Mouse (Mus musculus) forebrain, embryonic 11.5 days (tissue): ENCODE data around the gene Dysf. TPM values are rescaled to one million over a fixed set of nuclear protein-coding genes. Genes with fewer than 3 reads are reported as not detected.

Experiments
- ATAC-seq: fragments of 200-750 bp; cut with Nextera tagmentation; replicated peaks from 2 replicates; pipeline ENCODE4 v1.8.0; 2017; ENCODE audit warnings: moderate TSS enrichment; ENCODE audit not compliant: low FRiP score
- DNase-seq: peaks from one replicate; pipeline ENCODE4 v3.0.0-alpha.2; 2017; ENCODE audit warnings: low spot score
- H3K27ac ChIP-seq: fragments of 300-500 bp; sonication (generic); 2 replicates; pipeline ENCODE4 v1.5.1; 2014; ENCODE audit warnings: low read depth, low read length
- H3K27me3 ChIP-seq: fragments of 300-500 bp; sonication (generic); 2 replicates; pipeline ENCODE4 v1.6.1; 2014; ENCODE audit warnings: mild to moderate bottlenecking, low read length, mixed read lengths; ENCODE audit not compliant: control insufficient read depth, insufficient read depth
- H3K36me3 ChIP-seq: fragments of 300-500 bp; sonication (generic); 2 replicates; pipeline ENCODE4 v1.6.1; 2014; ENCODE audit warnings: mild to moderate bottlenecking, low read length, moderate library complexity, mixed read lengths; ENCODE audit not compliant: control insufficient read depth, insufficient read depth
- H3K4me1 ChIP-seq: fragments of 300-500 bp; sonication (generic); replicated peaks from 2 replicates; pipeline ENCODE4 v1.6.1; 2014; ENCODE audit warnings: low read length, mixed read lengths; ENCODE audit not compliant: control insufficient read depth, insufficient read depth
- H3K4me2 ChIP-seq: fragments of 300-500 bp; sonication (generic); 2 replicates; pipeline ENCODE4 v1.6.1; 2014; ENCODE audit warnings: low read depth, mild to moderate bottlenecking, low read length, moderate library complexity, mixed read lengths; ENCODE audit not compliant: severe bottlenecking
- H3K4me3 ChIP-seq: fragments of 300-500 bp; sonication (generic); 2 replicates; pipeline ENCODE4 v1.5.1; 2014; ENCODE audit warnings: low read depth, low read length
- H3K9ac ChIP-seq: fragments of 300-500 bp; sonication (generic); 2 replicates; pipeline ENCODE4 v1.6.1; 2014; ENCODE audit warnings: low read length
- H3K9me3 ChIP-seq: fragments of 300-500 bp; sonication (generic); 2 replicates; pipeline ENCODE4 v1.6.1; 2016; ENCODE audit warnings: low read length, mixed read lengths; ENCODE audit not compliant: control insufficient read depth
- WGBS: fragments of 180-500 bp; shearing (Covaris S2); extraction: QIAGEN DNeasy Blood & Tissue Kit; methylation state at CpG from one replicate; pipeline ENCODE4 v1.1.7; 2014; 5-methylcytosine and 5-hydroxymethylcytosine counted together
- polyA plus RNA-seq: library from polyadenylated mRNA; unstranded; fragments of >200 nt; fragmentation: Nextera tagmentation; extraction: Ambion mirVana; gene quantifications from 2 replicates; pipeline ENCODE4 v1.2.1, GENCODE M21; 2014

Dysf gene
- polyA plus RNA-seq, 1 experiment from 2014 or later, result 3.4 TPM

- no peak overlapping the region for H3K9ac ChIP-seq
- WGBS, result 74% methylated on average over 13 of the region's 13 CpGs
- ATAC-seq (no peak), DNase-seq (no peak)
- no peak overlapping the region for H3K27ac ChIP-seq
- no peaks in the 10 kb centered on the region for H3K36me3 ChIP-seq
- H3K9me3 ChIP-seq, result no peaks in the 10 kb centered on the region
- no peaks in the 10 kb centered on the region for H3K27me3 ChIP-seq
- no peaks in the 10 kb centered on the region for H3K4me1 ChIP-seq
- no peak overlapping the region for H3K4me3 ChIP-seq
- no peak overlapping the region for H3K4me2 ChIP-seq
Measured at GRCm38 (mm10) chr6:84209736-84210434, 201.5 kb downstream of the Dysf start.

- DNase-seq (no peak), ATAC-seq (no peak)
- Histone ChIP-seq H3K9me3 (no peaks in the 10 kb centered on the region), H3K27ac (no peak overlapping the region), H3K36me3 (no peaks in the 10 kb centered on the region), H3K4me1 (no peaks in the 10 kb centered on the region), H3K9ac (no peak overlapping the region), H3K4me2 (no peak overlapping the region), H3K4me3 (no peak overlapping the region), H3K27me3 (no peaks in the 10 kb centered on the region)
- WGBS, result 69% methylated on average over 7 of the region's 7 CpGs
Measured at GRCm38 (mm10) chr6:84211473-84211872, 203.1 kb downstream of the Dysf start.

GRCm38 (mm10) chr6:84213101-84213500, 204.7 kb downstream of the Dysf start:
- Histone ChIP-seq H3K27me3 (no peaks in the 10 kb centered on the region), H3K9me3 (no peaks in the 10 kb centered on the region), H3K4me2 (no peak overlapping the region), H3K4me3 (no peak overlapping the region), H3K4me1 (no peaks in the 10 kb centered on the region), H3K9ac (no peak overlapping the region), H3K27ac (no peak overlapping the region), H3K36me3 (no peaks in the 10 kb centered on the region)
- 73% methylated on average over 3 of the region's 3 CpGs for WGBS
- no peak for DNase-seq
- no peak for ATAC-seq

- Histone ChIP-seq H3K4me3 (no peak overlapping the region), H3K4me2 (no peak overlapping the region), H3K9me3 (no peaks in the 10 kb centered on the region), H3K27ac (no peak overlapping the region), H3K27me3 (no peaks in the 10 kb centered on the region), H3K4me1 (no peaks in the 10 kb centered on the region), H3K36me3 (no peaks in the 10 kb centered on the region), H3K9ac (no peak overlapping the region)
- 20% methylated on average over 1 of the region's 1 CpGs for WGBS
- no peak for DNase-seq
- ATAC-seq, result no peak
Measured at GRCm38 (mm10) chr6:84217216-84217933, 209.0 kb downstream of the Dysf start.

- H3K27me3 ChIP-seq, result no peaks in the 10 kb centered on the region
- H3K36me3 ChIP-seq, result no peaks in the 10 kb centered on the region
- no peak overlapping the region for H3K9ac ChIP-seq
- H3K27ac ChIP-seq, result no peak overlapping the region
- no peak overlapping the region for H3K4me2 ChIP-seq
- ATAC-seq (no peak), DNase-seq (no peak)
- H3K4me3 ChIP-seq, result no peak overlapping the region
- H3K4me1 ChIP-seq, result no peaks in the 10 kb centered on the region
- H3K9me3 ChIP-seq, result no peaks in the 10 kb centered on the region
- WGBS, result 76% methylated on average over 11 of the region's 11 CpGs
Measured at GRCm38 (mm10) chr6:84219119-84219518, 210.7 kb downstream of the Dysf start.

GRCm38 (mm10) chr6:84224861-84225260, 216.5 kb downstream of the Dysf start:
- Histone ChIP-seq H3K9ac (no peak overlapping the region), H3K36me3 (no peaks in the 10 kb centered on the region), H3K4me3 (no peak overlapping the region), H3K27ac (no peak overlapping the region), H3K27me3 (no peaks in the 10 kb centered on the region), H3K4me1 (peaks cover 5% of the 10 kb centered on the region; the same call in 1 of the 2 replicates), H3K4me2 (no peak overlapping the region), H3K9me3 (no peaks in the 10 kb centered on the region)
- WGBS, result 56% methylated on average over 4 of the region's 4 CpGs
- ATAC-seq (no peak), DNase-seq (no peak)

GRCm38 (mm10) chr6:84225587-84225986, 217.2 kb downstream of the Dysf start:
- Histone ChIP-seq H3K4me1 (peaks cover 5% of the 10 kb centered on the region; the same call in 1 of the 2 replicates), H3K4me2 (no peak overlapping the region), H3K4me3 (no peak overlapping the region), H3K9ac (no peak overlapping the region), H3K36me3 (no peaks in the 10 kb centered on the region), H3K9me3 (no peaks in the 10 kb centered on the region), H3K27me3 (no peaks in the 10 kb centered on the region), H3K27ac (no peak overlapping the region)
- DNase-seq (no peak), ATAC-seq (no peak)
- 75% methylated on average over 6 of the region's 6 CpGs for WGBS

- Histone ChIP-seq H3K27ac (no peak overlapping the region), H3K4me1 (peaks cover 5% of the 10 kb centered on the region; the same call in 1 of the 2 replicates), H3K4me2 (no peak overlapping the region), H3K27me3 (no peaks in the 10 kb centered on the region), H3K9me3 (no peaks in the 10 kb centered on the region), H3K4me3 (no peak overlapping the region), H3K9ac (no peak overlapping the region), H3K36me3 (no peaks in the 10 kb centered on the region)
- no peak for ATAC-seq
- no peak for DNase-seq
- 74% methylated on average over 4 of the region's 4 CpGs for WGBS
Measured at GRCm38 (mm10) chr6:84228196-84228595, 219.8 kb downstream of the Dysf start.
